Mouse (Mus musculus): ENCODE results near the gene Zfyve28. TPM values are rescaled to one million over a fixed set of nuclear protein-coding genes. Genes with fewer than 3 reads are reported as not detected.
A peak's percentile ranks its signal among the peaks of the same experiment; 100 is the strongest.

The Zfyve28 gene
- total and polyA plus RNA-seq, 2 experiments from 2014 or later = 0.04 to 0.19 TPM

DNA sequence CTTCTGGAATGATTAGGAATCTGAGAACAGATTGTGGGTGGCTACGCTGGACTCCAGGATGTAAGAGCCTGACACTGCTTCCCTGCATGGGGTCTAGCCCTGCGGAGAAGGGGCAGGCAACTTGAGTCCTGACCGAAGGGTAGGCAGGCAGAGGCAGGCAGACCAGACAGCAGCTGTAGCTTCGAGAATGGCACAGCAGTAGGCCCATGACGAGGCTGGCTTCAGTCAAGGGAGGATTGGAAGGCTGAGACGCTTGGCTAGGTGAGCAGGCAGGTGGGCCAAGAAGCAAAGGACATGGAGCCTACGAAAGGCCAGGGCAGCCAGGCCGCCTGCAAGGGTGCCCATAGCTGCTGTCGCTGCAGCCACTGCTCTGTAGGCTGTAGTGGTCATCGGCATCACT, 111.6 kb downstream of the Zfyve28 start:
- Histone ChIP-seq H3K36me3 (replicated peaks; ENCODE audit: control insufficient read depth, insufficient read depth, low read length) (peaks cover 92% of the 10 kb centered on the region), H3K27ac (ENCODE audit: low read depth) (no peak overlapping the region), H3K27me3 (ENCODE audit: control insufficient read depth, insufficient read depth, low read length) (no peaks in the 10 kb centered on the region), H3K4me3 (ENCODE audit: low read depth, low read length) (no peak overlapping the region), H3K9me3 (replicated peaks; ENCODE audit: control insufficient read depth, low read length) (no peaks in the 10 kb centered on the region), H3K4me1 (ENCODE audit: control insufficient read depth, insufficient read depth) (no peaks in the 10 kb centered on the region), H3K4me2 (ENCODE audit: low read depth, low read length) (no peak overlapping the region), H3K9ac (replicated peaks; ENCODE audit: low read depth, low read length) (no peak overlapping the region)
- DNase-seq (ENCODE audit: low spot score) (no peak), ATAC-seq (ENCODE audit: insufficient read depth, low read depth) (no peak)
- 82% methylated on average over 10 of the region's 10 CpGs for WGBS
- no peak for TF ChIP-seq CTCF (IDR thresholded peaks at IDR 0.05; ENCODE audit: low read depth)
- no peak for TF ChIP-seq EP300 (IDR thresholded peaks at IDR 0.05; ENCODE audit: low read depth)

DNA sequence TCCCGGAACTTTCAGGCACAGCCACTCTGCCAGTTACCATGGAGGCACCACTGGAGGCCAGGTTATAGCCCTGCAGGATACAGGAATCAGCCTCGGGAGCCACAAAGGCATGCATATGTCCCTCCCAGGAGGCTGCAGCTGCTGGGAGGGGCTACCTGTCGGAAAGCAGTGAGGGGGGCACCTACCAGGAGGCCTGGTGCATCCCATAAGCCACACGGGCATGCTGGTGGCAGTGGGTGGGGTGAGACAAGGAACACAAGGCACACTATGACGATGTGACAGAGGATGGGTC, 112.9 kb downstream of the Zfyve28 start:
- ATAC-seq (ENCODE audit: insufficient read depth, low read depth) = no peak
- Histone ChIP-seq H3K27ac (ENCODE audit: low read depth) (no peak overlapping the region), H3K9me3 (replicated peaks; ENCODE audit: control insufficient read depth, low read length) (no peaks in the 10 kb centered on the region), H3K4me1 (ENCODE audit: control insufficient read depth, insufficient read depth) (no peaks in the 10 kb centered on the region), H3K36me3 (replicated peaks; ENCODE audit: control insufficient read depth, insufficient read depth, low read length) (peaks cover 79% of the 10 kb centered on the region), H3K27me3 (ENCODE audit: control insufficient read depth, insufficient read depth, low read length) (no peaks in the 10 kb centered on the region), H3K9ac (replicated peaks; ENCODE audit: low read depth, low read length) (no peak overlapping the region), H3K4me3 (ENCODE audit: low read depth, low read length) (no peak overlapping the region), H3K4me2 (ENCODE audit: low read depth, low read length) (no peak overlapping the region)
- no peak for DNase-seq (ENCODE audit: low spot score)
- no peak for TF ChIP-seq EP300 (IDR thresholded peaks at IDR 0.05; ENCODE audit: low read depth)
- no peak for TF ChIP-seq CTCF (IDR thresholded peaks at IDR 0.05; ENCODE audit: low read depth)
- 50% methylated on average over 5 of the region's 5 CpGs for WGBS

DNA sequence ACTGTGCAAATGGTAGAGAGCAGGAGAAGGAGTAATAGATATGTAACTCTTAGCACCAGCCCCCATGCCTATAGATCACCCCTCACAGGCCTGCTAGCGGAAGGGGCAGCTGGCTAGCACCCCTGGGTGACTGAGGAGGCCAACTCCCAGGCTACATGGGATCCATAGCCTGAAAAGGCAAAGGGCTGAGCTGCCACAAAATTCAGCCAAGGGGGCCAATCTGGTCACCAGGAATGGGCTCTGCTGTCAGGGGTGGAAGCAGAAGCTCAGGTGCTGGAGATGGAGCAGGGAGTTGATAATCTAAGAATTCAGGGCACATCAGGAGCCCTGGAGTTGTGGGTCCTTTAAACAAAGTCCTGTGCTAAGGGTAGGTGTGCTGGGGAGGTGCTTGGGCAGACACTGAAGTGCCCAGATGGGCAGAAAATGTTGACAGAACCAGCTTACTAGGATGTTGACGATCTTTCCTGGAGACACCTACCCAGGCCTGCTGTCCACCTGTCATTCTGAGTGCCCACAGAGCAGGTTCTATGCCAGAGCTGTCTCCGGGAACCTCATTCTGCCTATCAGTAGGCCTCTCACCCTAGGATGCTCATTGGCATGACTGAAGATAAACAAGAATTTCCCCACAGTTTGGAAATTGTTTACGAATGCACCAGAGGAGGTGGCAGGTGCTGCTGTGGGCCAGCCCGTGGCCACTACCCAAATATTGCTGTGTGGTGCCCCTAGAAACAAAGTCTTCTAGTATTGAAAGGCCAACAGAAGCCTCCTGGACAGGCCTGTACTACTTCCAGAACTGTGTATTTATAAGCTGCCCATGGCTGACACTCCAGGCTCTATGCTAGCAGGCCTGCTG, 113.5 kb downstream of the Zfyve28 start:
- no peaks in the 10 kb centered on the region for H3K9me3 ChIP-seq (replicated peaks; ENCODE audit: control insufficient read depth, low read length)
- DNase-seq (ENCODE audit: low spot score) (no peak), ATAC-seq (ENCODE audit: insufficient read depth, low read depth) (no peak)
- H3K27me3 ChIP-seq (ENCODE audit: control insufficient read depth, insufficient read depth, low read length) = no peaks in the 10 kb centered on the region
- 72% methylated on average over 5 of the region's 5 CpGs for WGBS
- H3K4me3 ChIP-seq (ENCODE audit: low read depth, low read length) = no peak overlapping the region
- no peaks in the 10 kb centered on the region for H3K4me1 ChIP-seq (ENCODE audit: control insufficient read depth, insufficient read depth)
- no peak overlapping the region for H3K9ac ChIP-seq (replicated peaks; ENCODE audit: low read depth, low read length)
- H3K27ac ChIP-seq (ENCODE audit: low read depth) = no peak overlapping the region
- TF ChIP-seq EP300 (IDR thresholded peaks at IDR 0.05; ENCODE audit: low read depth) (no peak), CTCF (IDR thresholded peaks at IDR 0.05; ENCODE audit: low read depth) (no peak)
- H3K36me3 ChIP-seq (replicated peaks; ENCODE audit: control insufficient read depth, insufficient read depth, low read length) = peaks cover 73% of the 10 kb centered on the region
- no peak overlapping the region for H3K4me2 ChIP-seq (ENCODE audit: low read depth, low read length)

DNA sequence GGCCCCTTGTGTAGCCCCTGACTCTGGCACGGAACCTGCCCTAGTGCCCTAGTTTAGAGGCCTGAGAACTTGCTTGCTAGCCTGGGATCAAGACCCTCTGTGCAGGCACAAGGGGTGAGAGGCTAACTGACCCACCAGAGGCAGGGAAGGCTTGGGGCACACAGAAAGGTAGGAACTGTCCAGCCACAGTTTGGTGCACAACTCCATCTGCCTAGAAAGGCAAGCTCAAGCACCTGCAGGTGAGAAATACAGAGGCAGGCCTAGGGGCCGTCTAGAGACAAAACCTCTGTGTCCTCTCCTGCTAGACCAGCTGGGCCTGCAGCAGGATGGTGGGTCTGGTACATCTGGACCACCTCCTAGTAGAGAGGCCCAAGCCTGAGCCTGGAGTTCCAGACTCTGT, 114.2 kb downstream of the Zfyve28 start:
- DNase-seq (ENCODE audit: low spot score) (no peak), ATAC-seq (ENCODE audit: insufficient read depth, low read depth) (no peak)
- Histone ChIP-seq H3K9me3 (replicated peaks; ENCODE audit: control insufficient read depth, low read length) (no peaks in the 10 kb centered on the region), H3K4me1 (ENCODE audit: control insufficient read depth, insufficient read depth) (no peaks in the 10 kb centered on the region), H3K36me3 (replicated peaks; ENCODE audit: control insufficient read depth, insufficient read depth, low read length) (peaks cover 66% of the 10 kb centered on the region), H3K27ac (ENCODE audit: low read depth) (no peak overlapping the region), H3K9ac (replicated peaks; ENCODE audit: low read depth, low read length) (no peak overlapping the region), H3K4me3 (ENCODE audit: low read depth, low read length) (no peak overlapping the region), H3K4me2 (ENCODE audit: low read depth, low read length) (no peak overlapping the region), H3K27me3 (ENCODE audit: control insufficient read depth, insufficient read depth, low read length) (no peaks in the 10 kb centered on the region)
- 72% methylated on average over 2 of the region's 2 CpGs for WGBS
- no peak for TF ChIP-seq CTCF (IDR thresholded peaks at IDR 0.05; ENCODE audit: low read depth)
- TF ChIP-seq EP300 (IDR thresholded peaks at IDR 0.05; ENCODE audit: low read depth) = no peak

DNA sequence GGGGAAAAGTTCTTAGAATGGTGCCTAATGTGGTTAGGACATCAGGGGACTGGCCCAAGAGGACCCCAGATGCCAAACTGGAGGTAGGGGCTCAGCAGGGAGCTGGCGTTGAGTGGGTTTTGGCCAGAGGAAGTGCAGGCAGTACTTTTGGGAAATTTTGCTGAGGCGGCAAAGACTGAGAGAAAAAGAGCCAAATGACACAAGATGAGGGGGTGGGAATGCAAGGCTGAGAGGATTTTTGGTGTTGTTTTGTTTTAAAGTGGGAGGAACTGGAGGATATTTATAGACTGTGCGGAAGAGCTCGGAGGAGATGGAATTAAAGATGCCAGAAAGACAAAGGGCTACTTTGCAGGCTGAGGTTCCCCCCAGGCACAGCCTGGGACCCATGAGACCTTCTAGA, 117.5 kb downstream of the Zfyve28 start:
- H3K4me3 ChIP-seq (ENCODE audit: low read depth, low read length) = no peak overlapping the region
- H3K9me3 ChIP-seq (replicated peaks; ENCODE audit: control insufficient read depth, low read length) = no peaks in the 10 kb centered on the region
- peaks cover 3% of the 10 kb centered on the region; the same call in 1 of the 2 replicates for H3K4me1 ChIP-seq (ENCODE audit: control insufficient read depth, insufficient read depth)
- H3K36me3 ChIP-seq (replicated peaks; ENCODE audit: control insufficient read depth, insufficient read depth, low read length) = peaks cover 33% of the 10 kb centered on the region
- ATAC-seq (ENCODE audit: insufficient read depth, low read depth) = no peak
- H3K27me3 ChIP-seq (ENCODE audit: control insufficient read depth, insufficient read depth, low read length) = no peaks in the 10 kb centered on the region
- 48% methylated on average over 4 of the region's 4 CpGs for WGBS
- no peak overlapping the region for H3K9ac ChIP-seq (replicated peaks; ENCODE audit: low read depth, low read length)
- TF ChIP-seq CTCF (IDR thresholded peaks at IDR 0.05; ENCODE audit: low read depth) = no peak
- no peak for TF ChIP-seq EP300 (IDR thresholded peaks at IDR 0.05; ENCODE audit: low read depth)
- H3K27ac ChIP-seq (ENCODE audit: low read depth) = peak overlapping the region; percentile 79
- no peak for DNase-seq (ENCODE audit: low spot score)
- H3K4me2 ChIP-seq (ENCODE audit: low read depth, low read length) = no peak overlapping the region

DNA sequence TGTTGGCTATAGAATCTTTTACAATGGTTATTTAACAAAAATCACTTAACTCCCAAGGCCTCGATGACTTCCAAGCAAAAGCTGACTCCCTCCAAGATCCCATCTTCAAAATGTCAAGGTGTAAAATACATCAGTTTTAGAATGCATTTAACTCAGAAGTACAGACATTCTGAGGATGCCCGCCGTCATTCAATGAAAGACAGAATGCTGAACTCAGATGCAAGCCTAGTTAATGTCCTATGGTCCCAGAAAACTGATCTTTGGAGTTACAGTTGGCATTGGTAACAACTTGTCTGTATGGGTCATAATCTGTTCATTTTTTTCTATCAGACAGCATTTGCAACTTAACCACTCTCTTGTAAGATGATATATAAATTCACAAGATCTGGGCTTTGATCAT, 118.3 kb downstream of the Zfyve28 start:
- Histone ChIP-seq H3K9ac (replicated peaks; ENCODE audit: low read depth, low read length) (0 out of 2 replicates have a peak overlapping the region, but pooled peaks have one; percentile 22), H3K4me3 (ENCODE audit: low read depth, low read length) (peak overlapping the region; percentile 85), H3K27me3 (ENCODE audit: control insufficient read depth, insufficient read depth, low read length) (no peaks in the 10 kb centered on the region), H3K9me3 (replicated peaks; ENCODE audit: control insufficient read depth, low read length) (no peaks in the 10 kb centered on the region), H3K4me1 (ENCODE audit: control insufficient read depth, insufficient read depth) (peaks cover 3% of the 10 kb centered on the region; the same call in 1 of the 2 replicates), H3K36me3 (replicated peaks; ENCODE audit: control insufficient read depth, insufficient read depth, low read length) (peaks cover 26% of the 10 kb centered on the region), H3K27ac (ENCODE audit: low read depth) (peak overlapping the region; percentile 79), H3K4me2 (ENCODE audit: low read depth, low read length) (peak overlapping the region; percentile 68)
- ATAC-seq (ENCODE audit: insufficient read depth, low read depth) (no peak), DNase-seq (ENCODE audit: low spot score) (no peak)
- no peak for TF ChIP-seq CTCF (IDR thresholded peaks at IDR 0.05; ENCODE audit: low read depth)
- no peak for TF ChIP-seq EP300 (IDR thresholded peaks at IDR 0.05; ENCODE audit: low read depth)
- WGBS = 81% methylated on average over 3 of the region's 3 CpGs

All from heart, postnatal 0 days (tissue).